Comparison of ENCODE assay signal across 28 mouse cellular contexts in the genomic region with DNA sequence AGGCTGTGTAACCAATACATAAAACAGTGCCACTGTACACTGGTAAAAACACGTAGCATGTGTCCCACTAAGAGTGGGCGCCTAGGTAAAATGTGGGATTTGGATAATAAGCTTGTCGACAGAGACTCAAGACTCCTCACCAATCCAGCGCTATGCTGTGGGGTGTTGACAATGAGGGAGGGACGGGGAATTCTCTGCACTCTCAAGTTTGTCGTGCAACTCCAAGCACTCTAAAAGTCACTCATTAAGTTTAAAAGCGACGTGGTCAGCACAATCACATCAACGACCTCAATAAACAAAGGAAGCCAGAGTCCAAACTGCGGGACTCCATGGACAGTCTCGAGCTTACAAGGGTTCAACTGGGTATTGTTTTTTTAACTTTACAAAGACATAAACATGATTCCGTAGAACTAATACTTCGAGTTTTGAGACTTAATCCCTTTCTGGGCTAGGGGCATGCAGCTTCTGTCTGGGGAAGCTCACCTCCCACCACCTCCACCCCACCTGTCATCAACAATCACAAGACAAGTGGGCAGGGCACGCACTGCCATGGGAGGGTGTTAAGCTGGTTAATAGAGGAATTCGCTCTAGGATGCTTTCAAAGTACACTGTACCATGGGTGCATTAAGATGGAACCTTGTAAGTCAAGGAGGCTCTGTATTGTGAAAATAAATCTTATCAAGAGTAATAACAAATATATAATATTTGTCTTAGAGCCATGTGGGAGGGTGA. TPM values are rescaled to one million over a fixed set of nuclear protein-coding genes. Genes with fewer than 3 reads are reported as not detected.
DNase-seq lines count a peak whose midpoint lies in the region; ATAC-seq and TF ChIP-seq lines count a peak whose summit lies in the region.
"Had no signal": no experiment of that assay in that cellular context is flagged by ENCODE, and none has a peak within 500 bp of the region (broad histone marks: within the 10 kb centered on the region; RNA-seq: fewer than 3 reads in every experiment).

No protein-coding gene starts in this region.

- no peak for ATAC-seq in heart, embryonic 12.5 days (ENCODE audit: insufficient number of reproducible peaks, low FRiP score)
- no peak for ATAC-seq in heart, postnatal 0 days (ENCODE audit: insufficient read depth, low read depth)
- peak; percentile 80 for ATAC-seq in kidney, postnatal 0 days (replicated peaks; ENCODE audit: low FRiP score, low read depth)
- ATAC-seq: forebrain, embryonic 14.5 days; hindbrain, embryonic 16.5 days; inflammation-experienced regulatory T-cells, adult 6 months had no signal

- no peaks in the 10 kb centered on the region for H3K36me3 ChIP-seq in heart, embryonic 12.5 days
- no peaks in the 10 kb centered on the region for H3K36me3 ChIP-seq in heart, postnatal 0 days (replicated peaks; ENCODE audit: control insufficient read depth, insufficient read depth, low read length)
- H3K36me3 ChIP-seq in kidney, postnatal 0 days (ENCODE audit: insufficient read depth, low read length), result no peaks in the 10 kb centered on the region
- H3K36me3 ChIP-seq in myocyte (ENCODE audit: control insufficient read depth, insufficient read depth), result no peaks in the 10 kb centered on the region
- H3K36me3 ChIP-seq: embryonic facial prominence, embryonic 15.5 days; forebrain, embryonic 10.5 days; hindbrain, embryonic 12.5 days had no signal

- no peaks in the 10 kb centered on the region for H3K27me3 ChIP-seq in heart, embryonic 12.5 days (replicated peaks)
- H3K27me3 ChIP-seq in heart, postnatal 0 days (ENCODE audit: control insufficient read depth, insufficient read depth, low read length), result no peaks in the 10 kb centered on the region
- H3K27me3 ChIP-seq in kidney, postnatal 0 days (ENCODE audit: insufficient read depth, low read length), result no peaks in the 10 kb centered on the region
- no peaks in the 10 kb centered on the region for H3K27me3 ChIP-seq in myocyte (ENCODE audit: control insufficient read depth, insufficient read depth, insufficient read length)
- H3K27me3 ChIP-seq: embryonic facial prominence, embryonic 15.5 days; hindbrain, embryonic 12.5 days had no signal

- H3K79me2 ChIP-seq in myocyte (ENCODE audit: control insufficient read depth, insufficient read depth), result no peaks in the 10 kb centered on the region

- H3K27ac ChIP-seq in heart, embryonic 12.5 days (ENCODE audit: poor library complexity, severe bottlenecking), result peak overlapping the region; percentile 43; the same call in 1 of the 2 replicates
- 0 out of 2 replicates have a peak overlapping the region, but pooled peaks have one; percentile 22 for H3K27ac ChIP-seq in heart, postnatal 0 days (ENCODE audit: low read depth)
- no peak overlapping the region for H3K27ac ChIP-seq in kidney, postnatal 0 days
- H3K27ac ChIP-seq: embryonic facial prominence, embryonic 15.5 days; forebrain, embryonic 10.5 days; gastrocnemius, adult 2 months; hindbrain, embryonic 12.5 days had no signal

- DNase-seq in heart, adult 11 months, result no peak
- DNase-seq in heart, postnatal 0 days (ENCODE audit: low spot score), result no peak
- no peak for DNase-seq in heart, adult 18-20 months
- no peak for DNase-seq in kidney, postnatal 0 days (ENCODE audit: low spot score)
- DNase-seq in kidney, postnatal 10 days, result no peak
- no peak for DNase-seq in cerebellum, adult 11 months
- DNase-seq: adrenal gland, adult 2 months; adrenal gland, postnatal 36 days; cerebellum, adult 8-10 months; cerebellum, postnatal 14 days; embryo, embryonic 11 days; gastrocnemius, adult 2 months; gastrocnemius, postnatal 25 days; heart, postnatal 36 days; kidney, adult 8-10 months had no signal

- 37% methylated on average over 15 of the region's 15 CpGs for WGBS in heart, embryonic 12.5 days
- WGBS in heart, postnatal 0 days, result 38% methylated on average over 15 of the region's 15 CpGs
- 54% methylated on average over 15 of the region's 15 CpGs for WGBS in kidney, postnatal 0 days

- H3K4me1 ChIP-seq in heart, embryonic 12.5 days (replicated peaks), result peaks cover 16% of the 10 kb centered on the region
- H3K4me1 ChIP-seq in heart, postnatal 0 days (ENCODE audit: control insufficient read depth, insufficient read depth), result peaks cover 4% of the 10 kb centered on the region; the same call in 1 of the 2 replicates
- H3K4me1 ChIP-seq in kidney, postnatal 0 days (replicated peaks; ENCODE audit: insufficient read depth, low read length), result no peaks in the 10 kb centered on the region
- H3K4me1 ChIP-seq: hindbrain, embryonic 12.5 days had no signal

- no peaks in the 10 kb centered on the region for H3K9me3 ChIP-seq in heart, embryonic 12.5 days (replicated peaks)
- no peaks in the 10 kb centered on the region for H3K9me3 ChIP-seq in heart, postnatal 0 days (replicated peaks; ENCODE audit: control insufficient read depth, low read length)
- H3K9me3 ChIP-seq in kidney, postnatal 0 days (replicated peaks; ENCODE audit: low read length), result no peaks in the 10 kb centered on the region
- H3K9me3 ChIP-seq: embryonic facial prominence, embryonic 15.5 days; forebrain, embryonic 10.5 days; hindbrain, embryonic 12.5 days had no signal

- TF ChIP-seq CTCF in heart, postnatal 0 days (IDR thresholded peaks at IDR 0.05; ENCODE audit: low read depth), result no peak
- no peak for TF ChIP-seq CTCF in kidney, postnatal 0 days (IDR thresholded peaks at IDR 0.05; ENCODE audit: low read depth)

- H3ac ChIP-seq in myocyte (ENCODE audit: control insufficient read depth, insufficient read length), result no peak overlapping the region

- H3K4me2 ChIP-seq in heart, embryonic 12.5 days, result peak overlapping the region; percentile 16; the same call in 1 of the 2 replicates
- H3K4me2 ChIP-seq in heart, postnatal 0 days (ENCODE audit: low read depth, low read length), result no peak overlapping the region
- no peak overlapping the region for H3K4me2 ChIP-seq in kidney, postnatal 0 days (ENCODE audit: low read length)
- no peak overlapping the region for H3K4me2 ChIP-seq in myocyte (ENCODE audit: low read depth)
- H3K4me2 ChIP-seq: embryonic facial prominence, embryonic 15.5 days; hindbrain, embryonic 12.5 days had no signal

- H3K4me3 ChIP-seq in heart, embryonic 12.5 days, result no peak overlapping the region
- no peak overlapping the region for H3K4me3 ChIP-seq in heart, postnatal 0 days (ENCODE audit: low read depth, low read length)
- no peak overlapping the region for H3K4me3 ChIP-seq in kidney, postnatal 0 days (replicated peaks; ENCODE audit: low read depth, low read length)
- H3K4me3 ChIP-seq in myocyte, result no peak overlapping the region
- H3K4me3 ChIP-seq: embryonic facial prominence, embryonic 15.5 days; erythroblast, embryonic 14.5 days; forebrain, embryonic 10.5 days; gastrocnemius, adult 2 months; hindbrain, embryonic 12.5 days had no signal

- no peak overlapping the region for H3K9ac ChIP-seq in heart, embryonic 12.5 days
- no peak overlapping the region for H3K9ac ChIP-seq in heart, postnatal 0 days (replicated peaks; ENCODE audit: low read depth, low read length)
- H3K9ac ChIP-seq in kidney, postnatal 0 days (ENCODE audit: low read depth, low read length), result no peak overlapping the region
- H3K9ac ChIP-seq: embryonic facial prominence, embryonic 15.5 days; hindbrain, embryonic 12.5 days had no signal

- TF ChIP-seq EP300 in heart, postnatal 0 days (IDR thresholded peaks at IDR 0.05; ENCODE audit: low read depth), result no peak

- TF ChIP-seq POLR2A in myocyte (IDR thresholded peaks at IDR 0.05; ENCODE audit: insufficient read length, low read depth), result no peak

TF ChIP-seq in myocyte, 11 proteins besides CTCF, POLR2A, EP300 and RAD21:
- TF ChIP-seq MYOD1 (IDR thresholded peaks at IDR 0.05; ENCODE audit: control insufficient read depth in 1 of 3, insufficient read length in 2 of 3, low read depth in 2 of 3) (peak in 2 of 3 experiments; percentile 78 to 83), USF1 (IDR thresholded peaks at IDR 0.05; ENCODE audit: low read depth) (no peak), CEBPB (IDR thresholded peaks at IDR 0.05; ENCODE audit: insufficient read depth, poor library complexity, severe bottlenecking) (no peak), SRF (IDR thresholded peaks at IDR 0.05; ENCODE audit: control insufficient read depth, insufficient read length, low read depth) (no peak)

RNA-seq across cellular contexts. Expression of a gene that starts 7.1 kb away (rescaled TPM):
- polyA plus RNA-seq in heart, embryonic 12.5 days (2016; fragmentation: Nextera tagmentation; extraction: Ambion mirVana), result not detected in 2 replicates
- not detected in 2 replicates for total RNA-seq in heart, postnatal 0 days (2014; rRNA removed; ENCODE audit: low replicate concordance)
- polyA plus RNA-seq in heart, postnatal 0 days (2015; fragmentation: Nextera tagmentation; extraction: Ambion mirVana), result not detected in 2 replicates
- total RNA-seq in heart, adult 18-20 months (2021), result not detected
- polyA plus RNA-seq in kidney, postnatal 0 days (2015; fragmentation: Nextera tagmentation; extraction: Ambion mirVana), result not detected in 2 replicates
- not detected for polyA plus RNA-seq in myocyte (2012; fragmentation: generic; extraction: Trizol)
- total RNA-seq: adrenal gland, adult 2 months; adrenal gland, postnatal 36 days; common myeloid progenitor, adult 5-6 weeks; ES-E14; gastrocnemius, adult 2 months; gastrocnemius, postnatal 25 days; granulocyte monocyte progenitor cell, adult 5-6 weeks; heart, postnatal 36 days had no signal
- polyA plus RNA-seq: adrenal gland, adult 2 months; embryonic facial prominence, embryonic 11.5 days; erythroblast, embryonic 14.5 days; forebrain, embryonic 10.5 days; hindbrain, embryonic 12.5 days; inflammation-experienced regulatory T-cells, adult 6 months had no signal

RNA-seq across cellular contexts. Expression of a gene that starts 22.9 kb away (rescaled TPM):
- 66.1 and 73.5 TPM in 2 replicates for polyA plus RNA-seq in heart, embryonic 12.5 days (2016; fragmentation: Nextera tagmentation; extraction: Ambion mirVana)
- total RNA-seq in heart, postnatal 0 days (2014; rRNA removed; ENCODE audit: low replicate concordance), result 38.9 and 48.1 TPM in 2 replicates
- polyA plus RNA-seq in heart, postnatal 0 days (2015; fragmentation: Nextera tagmentation; extraction: Ambion mirVana), result 36.7 and 41.6 TPM in 2 replicates
- total RNA-seq in heart, adult 18-20 months (2021), result 10 to 100 TPM; 23.5 to 25.8 TPM
- 59.4 and 60.9 TPM in 2 replicates for polyA plus RNA-seq in kidney, postnatal 0 days (2015; fragmentation: Nextera tagmentation; extraction: Ambion mirVana)
- polyA plus RNA-seq in myocyte (2012; fragmentation: generic; extraction: Trizol), result 4.3 TPM

RNA-seq across cellular contexts. Expression of a gene that starts 23.1 kb away (rescaled TPM):
- 245 and 249 TPM in 2 replicates for polyA plus RNA-seq in heart, embryonic 12.5 days (2016; fragmentation: Nextera tagmentation; extraction: Ambion mirVana)
- total RNA-seq in heart, postnatal 0 days (2014; rRNA removed; ENCODE audit: low replicate concordance), result 94.3 and 95.1 TPM in 2 replicates
- 136 and 152 TPM in 2 replicates for polyA plus RNA-seq in heart, postnatal 0 days (2015; fragmentation: Nextera tagmentation; extraction: Ambion mirVana)
- total RNA-seq in heart, adult 18-20 months (2021), result 10 to 100 TPM; 26.2 to 29.7 TPM
- polyA plus RNA-seq in kidney, postnatal 0 days (2015; fragmentation: Nextera tagmentation; extraction: Ambion mirVana), result 294 and 307 TPM in 2 replicates
- polyA plus RNA-seq in myocyte (2012; fragmentation: generic; extraction: Trizol), result 44.7 TPM

RNA-seq across cellular contexts. Expression of a gene that starts 56.7 kb away (rescaled TPM):
- 3.4 and 4.4 TPM in 2 replicates for polyA plus RNA-seq in heart, embryonic 12.5 days (2016; fragmentation: Nextera tagmentation; extraction: Ambion mirVana)
- 2.3 and 5.8 TPM in 2 replicates for total RNA-seq in heart, postnatal 0 days (2014; rRNA removed; ENCODE audit: low replicate concordance)
- 1.6 and 2.4 TPM in 2 replicates for polyA plus RNA-seq in heart, postnatal 0 days (2015; fragmentation: Nextera tagmentation; extraction: Ambion mirVana)
- 1 to 10 TPM; 3.4 to 5.6 TPM for total RNA-seq in heart, adult 18-20 months (2021)
- 7.3 and 8.3 TPM in 2 replicates for polyA plus RNA-seq in kidney, postnatal 0 days (2015; fragmentation: Nextera tagmentation; extraction: Ambion mirVana)
- polyA plus RNA-seq in myocyte (2012; fragmentation: generic; extraction: Trizol), result 0.07 TPM
